Comparison of ENCODE assay signal across 8 mouse cellular contexts in genomic region chr3:89688694-89689581, GRCm38 (mm10). TPM values are rescaled to one million over a fixed set of nuclear protein-coding genes. Genes with fewer than 3 reads are reported as not detected.
A peak's percentile ranks its signal among the peaks of the same experiment; 100 is the strongest.
DNase-seq lines count a peak whose midpoint lies in the region; ATAC-seq and TF ChIP-seq lines count a peak whose summit lies in the region.

No protein-coding gene starts in this region.

- peak; percentile 100 for TF ChIP-seq CTCF in stomach, postnatal 0 days (IDR thresholded peaks at IDR 0.05; ENCODE audit: low read depth)

- peak overlapping the region; percentile 83 for H3K4me2 ChIP-seq in forebrain, embryonic 11.5 days (ENCODE audit: low read depth, low read length, severe bottlenecking)
- H3K4me2 ChIP-seq in heart, embryonic 16.5 days (ENCODE audit: low read depth, low read length): peak overlapping the region; percentile 79
- peak overlapping the region; percentile 49 for H3K4me2 ChIP-seq in liver, embryonic 13.5 days
- peak overlapping the region; percentile 72 for H3K4me2 ChIP-seq in neural tube, embryonic 12.5 days (replicated peaks)
- peak overlapping the region; percentile 51 for H3K4me2 ChIP-seq in stomach, postnatal 0 days (replicated peaks; ENCODE audit: low read depth)

- peak overlapping the region; percentile 70 for H3K27ac ChIP-seq in forebrain, embryonic 11.5 days (ENCODE audit: low read depth, low read length)
- H3K27ac ChIP-seq in heart, embryonic 16.5 days (ENCODE audit: low read length): no peak overlapping the region
- H3K27ac ChIP-seq in liver, embryonic 13.5 days: no peak overlapping the region
- H3K27ac ChIP-seq in neural tube, embryonic 12.5 days: no peak overlapping the region
- no peak overlapping the region for H3K27ac ChIP-seq in stomach, postnatal 0 days (replicated peaks)

- peak overlapping the region; percentile 47 for H3K4me3 ChIP-seq in forebrain, embryonic 11.5 days (ENCODE audit: low read depth, low read length)
- H3K4me3 ChIP-seq in heart, embryonic 16.5 days (ENCODE audit: low read length): peak overlapping the region; percentile 50
- peak overlapping the region; percentile 26 for H3K4me3 ChIP-seq in liver, embryonic 13.5 days (replicated peaks)
- H3K4me3 ChIP-seq in neural tube, embryonic 12.5 days: peak overlapping the region; percentile 48
- H3K4me3 ChIP-seq in stomach, postnatal 0 days (ENCODE audit: low read depth, low read length): peak overlapping the region; percentile 32

- no peak for TF ChIP-seq EP300 in stomach, postnatal 0 days (optimal IDR thresholded peaks at IDR 0.05)

- peak overlapping the region; percentile 86 for H3K9ac ChIP-seq in forebrain, embryonic 11.5 days (ENCODE audit: low read length)
- H3K9ac ChIP-seq in heart, embryonic 16.5 days (ENCODE audit: low read length): peak overlapping the region; percentile 74
- no peak overlapping the region for H3K9ac ChIP-seq in liver, embryonic 13.5 days
- H3K9ac ChIP-seq in neural tube, embryonic 12.5 days: peak overlapping the region; percentile 67
- peak overlapping the region; percentile 59 for H3K9ac ChIP-seq in stomach, postnatal 0 days (ENCODE audit: low read length)

- 0 out of 2 replicates have a peak, but pooled peaks cover 5% of the 10 kb centered on the region for H3K4me1 ChIP-seq in forebrain, embryonic 11.5 days (replicated peaks; ENCODE audit: control insufficient read depth, insufficient read depth, low read length)
- no peaks in the 10 kb centered on the region for H3K4me1 ChIP-seq in heart, embryonic 16.5 days (ENCODE audit: control insufficient read depth, insufficient read depth, low read length)
- no peaks in the 10 kb centered on the region for H3K4me1 ChIP-seq in liver, embryonic 13.5 days (replicated peaks)
- H3K4me1 ChIP-seq in neural tube, embryonic 12.5 days: no peaks in the 10 kb centered on the region
- H3K4me1 ChIP-seq in stomach, postnatal 0 days (replicated peaks; ENCODE audit: control insufficient read depth, insufficient read depth): no peaks in the 10 kb centered on the region

- H3K27me3 ChIP-seq in forebrain, embryonic 11.5 days (ENCODE audit: control insufficient read depth, insufficient read depth, low read length): no peaks in the 10 kb centered on the region
- 0 out of 2 replicates have a peak, but pooled peaks cover 2% of the 10 kb centered on the region for H3K27me3 ChIP-seq in heart, embryonic 16.5 days (ENCODE audit: control insufficient read depth, insufficient read depth, low read length)
- H3K27me3 ChIP-seq in liver, embryonic 13.5 days: peaks cover 22% of the 10 kb centered on the region
- no peaks in the 10 kb centered on the region for H3K27me3 ChIP-seq in neural tube, embryonic 12.5 days (replicated peaks)
- no peaks in the 10 kb centered on the region for H3K27me3 ChIP-seq in stomach, postnatal 0 days (ENCODE audit: control insufficient read depth, insufficient read depth, low read length)

- peak; percentile 72 for DNase-seq in CD4-positive helper T cell, adult 2 months (ENCODE audit: low read depth, low spot score)
- DNase-seq in brain, embryonic 18.5 days (ENCODE audit: low read depth, low spot score): peak; percentile 77
- DNase-seq in forebrain, embryonic 11.5 days (ENCODE audit: low spot score): peak; percentile 93
- DNase-seq in kidney, postnatal 25 days: peak; percentile 82 to 90
- peak; percentile 35 for DNase-seq in liver, embryonic 13.5 days
- DNase-seq in stomach, postnatal 0 days (ENCODE audit: low spot score): peak; percentile 89

- 4% methylated on average over 25 of the region's 25 CpGs for whole genome bisulfite sequencing in forebrain, embryonic 11.5 days
- 6% methylated on average over 25 of the region's 25 CpGs for WGBS in heart, embryonic 16.5 days
- WGBS in liver, embryonic 13.5 days (ENCODE audit: insufficient replicate concordance): 7% methylated on average over 25 of the region's 25 CpGs
- 6% methylated on average over 25 of the region's 25 CpGs for WGBS in neural tube, embryonic 12.5 days
- 6% methylated on average over 25 of the region's 25 CpGs for WGBS in stomach, postnatal 0 days

- H3K9me3 ChIP-seq in forebrain, embryonic 11.5 days (ENCODE audit: control insufficient read depth, low read length): no peaks in the 10 kb centered on the region
- 0 out of 2 replicates have a peak, but pooled peaks cover 2% of the 10 kb centered on the region for H3K9me3 ChIP-seq in heart, embryonic 16.5 days (replicated peaks; ENCODE audit: control insufficient read depth, low read length)
- no peaks in the 10 kb centered on the region for H3K9me3 ChIP-seq in liver, embryonic 13.5 days (replicated peaks)
- H3K9me3 ChIP-seq in neural tube, embryonic 12.5 days: peaks cover 10% of the 10 kb centered on the region; the same call in 1 of the 2 replicates
- no peaks in the 10 kb centered on the region; the same call in 1 of the 2 replicates for H3K9me3 ChIP-seq in stomach, postnatal 0 days (ENCODE audit: control insufficient read depth, low read length)

- ATAC-seq in forebrain, embryonic 11.5 days (replicated peaks; ENCODE audit: low FRiP score): peak; percentile 88
- ATAC-seq in heart, embryonic 16.5 days (replicated peaks; ENCODE audit: extremely low read depth, insufficient read depth, low FRiP score): peak; percentile 78
- no peak; the same call in 1 of the 2 replicates for ATAC-seq in liver, embryonic 13.5 days (ENCODE audit: low read depth)
- peak; percentile 84 for ATAC-seq in neural tube, embryonic 12.5 days (ENCODE audit: low FRiP score, low read depth)
- ATAC-seq in stomach, postnatal 0 days (ENCODE audit: low FRiP score, low TSS enrichment): peak; percentile 86

- H3K36me3 ChIP-seq in forebrain, embryonic 11.5 days (ENCODE audit: control insufficient read depth, insufficient read depth, low read length): no peaks in the 10 kb centered on the region
- H3K36me3 ChIP-seq in heart, embryonic 16.5 days (ENCODE audit: control insufficient read depth, insufficient read depth): no peaks in the 10 kb centered on the region
- H3K36me3 ChIP-seq in liver, embryonic 13.5 days: no peaks in the 10 kb centered on the region
- H3K36me3 ChIP-seq in neural tube, embryonic 12.5 days: no peaks in the 10 kb centered on the region
- no peaks in the 10 kb centered on the region for H3K36me3 ChIP-seq in stomach, postnatal 0 days (ENCODE audit: control insufficient read depth, insufficient read depth, low read length)

RNA-seq across cellular contexts. Expression of gene Adar, which starts 25.9 kb away (rescaled TPM):
- 22.4 and 23.2 TPM in 2 replicates for polyA plus RNA-seq in forebrain, embryonic 11.5 days (2014; fragmentation: Nextera tagmentation; extraction: Ambion mirVana)
- 8.4 and 8.8 TPM in 2 replicates for polyA plus RNA-seq in heart, embryonic 16.5 days (2015; fragmentation: Nextera tagmentation; extraction: Ambion mirVana)
- 6.4 and 7.4 TPM in 2 replicates for polyA plus RNA-seq in liver, embryonic 13.5 days (2015; fragmentation: Nextera tagmentation; extraction: Ambion mirVana)
- 17.8 and 21.7 TPM in 2 replicates for polyA plus RNA-seq in neural tube, embryonic 12.5 days (2016; fragmentation: Nextera tagmentation; extraction: Ambion mirVana)
- 8.5 and 8.8 TPM in 2 replicates for polyA plus RNA-seq in stomach, postnatal 0 days (2015; fragmentation: Nextera tagmentation; extraction: Ambion mirVana)

Comparison
In these comparisons a context has a peak if more than half of its experiments do, and no peak if none do; other contexts are left out.
1. DNase-seq: peak in every context shown above with its lines; median percentile 93 in forebrain, embryonic 11.5 days; 89 in stomach, postnatal 0 days; 86 in kidney, postnatal 25 days; 77 in brain, embryonic 18.5 days; 72 in CD4-positive helper T cell, adult 2 months; 35 in liver, embryonic 13.5 days.